Mouse (Mus musculus) lung, adult 2 months (tissue): Measurements from ENCODE around the gene Podnl1.

Experiments used
- CTCF ChIP-seq: fragments of 200-500 bp; IDR thresholded peaks from 2 replicates; pipeline ENCODE4 v1.5.1; 2011; ENCODE audit warnings: mild to moderate bottlenecking, low read length, control low read depth; ENCODE audit not compliant: insufficient read depth
- POLR2A ChIP-seq: fragments of 200-500 bp; IDR thresholded peaks from 2 replicates; pipeline ENCODE4 v1.6.1; 2011; ENCODE audit warnings: low read depth, mild to moderate bottlenecking, control low read depth, low read length, borderline replicate concordance; ENCODE audit errors: extremely low read depth

DNA sequence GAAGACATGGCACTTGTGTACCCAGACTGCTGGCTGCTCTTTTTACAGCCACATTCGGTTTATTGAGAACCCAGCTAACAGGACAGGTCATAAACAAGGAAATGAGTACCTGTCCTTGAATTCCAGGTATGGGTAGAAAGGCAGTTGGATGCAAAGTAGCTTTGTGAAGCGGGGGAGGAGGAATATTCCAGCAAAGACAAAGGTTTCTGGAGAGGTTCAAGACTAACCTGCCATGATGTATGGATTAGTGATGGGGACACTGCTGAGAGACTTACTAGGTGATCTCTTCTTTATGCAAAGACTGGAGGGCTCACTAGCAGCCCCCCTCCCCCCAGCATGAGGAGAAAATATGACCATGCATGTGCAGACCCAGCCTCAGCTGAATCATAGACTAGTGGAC is 20.1 kb upstream of the Podnl1 start:
- TF ChIP-seq POLR2A (no peak), CTCF (no peak)
